In the genomic region with DNA sequence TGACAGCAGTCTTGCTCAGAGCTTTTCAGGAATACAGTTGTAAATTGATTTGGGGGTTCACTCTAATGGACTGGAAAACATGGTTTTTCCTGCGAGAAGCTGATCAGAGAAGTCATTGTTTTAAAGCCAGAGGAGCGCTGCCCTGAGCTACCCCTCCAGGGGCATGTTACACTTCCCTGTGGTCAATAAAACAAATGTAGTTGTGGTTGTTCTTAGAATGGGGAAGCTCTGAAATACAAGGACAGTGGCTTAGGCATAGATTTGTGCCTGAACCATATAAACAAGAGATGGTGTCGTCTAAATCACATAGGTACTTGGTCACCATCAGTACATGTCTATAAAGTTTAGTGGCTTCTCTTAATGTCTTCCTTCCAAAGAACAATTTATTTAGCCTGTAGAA, we compare ENCODE assay signal across 16 mouse cellular contexts.
"Had no signal": no experiment of that assay in that cellular context is flagged by ENCODE, and none has a peak within 500 bp of the region (broad histone marks: within the 10 kb centered on the region; RNA-seq: fewer than 3 reads in every experiment).

No protein-coding gene starts in this region.

- H3K4me2 ChIP-seq: neural tube, embryonic 13.5 days; neural tube, embryonic 15.5 days; stomach, embryonic 15.5 days had no signal

- H3K27ac ChIP-seq: neural tube, embryonic 13.5 days; neural tube, embryonic 15.5 days; stomach, embryonic 15.5 days; stomach, postnatal 0 days had no signal

- H3K4me3 ChIP-seq: neural tube, embryonic 13.5 days; neural tube, embryonic 15.5 days; stomach, embryonic 15.5 days had no signal

- H3K36me3 ChIP-seq: neural tube, embryonic 13.5 days; neural tube, embryonic 15.5 days; stomach, embryonic 15.5 days had no signal

- H3K9ac ChIP-seq: neural tube, embryonic 13.5 days; neural tube, embryonic 15.5 days; stomach, embryonic 15.5 days had no signal

- DNase-seq: retina, postnatal 1 day; right cerebral cortex, adult 18-20 months; right cerebral cortex, postnatal 14 days; right cerebral cortex, postnatal 25 days; right cerebral cortex, postnatal 4 days; spleen, adult 18-20 months; thymus, adult 18-20 months; thymus, adult 2 months; thymus, postnatal 14 days; thymus, postnatal 25 days; thymus, postnatal 36 days; thymus, postnatal 4 days had no signal

- H3K27me3 ChIP-seq: neural tube, embryonic 15.5 days; stomach, embryonic 15.5 days had no signal

- H3K9me3 ChIP-seq: neural tube, embryonic 13.5 days; neural tube, embryonic 15.5 days; stomach, embryonic 15.5 days had no signal
